Mouse (Mus musculus) frontal cortex, adult 2 months (tissue): ENCODE data around the gene Gm21900. TPM values are rescaled to one million over a fixed set of nuclear protein-coding genes. Genes with fewer than 3 reads are reported as not detected.
"Not testable (repeated sequence)": the region's sequence is repeated elsewhere in the genome, so short reads cannot be mapped to it uniquely, and the experiment has no call there.

ENCODE experiments used
- DNase-seq, 2 experiments: peaks; one replicate each; pipeline ENCODE4 v3.0.0; 2022; ENCODE audit warnings: low spot score in 1 of 2; ENCODE audit errors: extremely low spot score in 1 of 2
- polyA plus RNA-seq: library from polyadenylated mRNA; depleted of rRNA; stranded (reverse); fragments of >200 nt; gene quantifications from 2 replicates; pipeline ENCODE4 v1.2.3, GENCODE M21; 2012; rRNA removed

Gm21900 gene
- not detected in 2 replicates for polyA plus RNA-seq

DNA sequence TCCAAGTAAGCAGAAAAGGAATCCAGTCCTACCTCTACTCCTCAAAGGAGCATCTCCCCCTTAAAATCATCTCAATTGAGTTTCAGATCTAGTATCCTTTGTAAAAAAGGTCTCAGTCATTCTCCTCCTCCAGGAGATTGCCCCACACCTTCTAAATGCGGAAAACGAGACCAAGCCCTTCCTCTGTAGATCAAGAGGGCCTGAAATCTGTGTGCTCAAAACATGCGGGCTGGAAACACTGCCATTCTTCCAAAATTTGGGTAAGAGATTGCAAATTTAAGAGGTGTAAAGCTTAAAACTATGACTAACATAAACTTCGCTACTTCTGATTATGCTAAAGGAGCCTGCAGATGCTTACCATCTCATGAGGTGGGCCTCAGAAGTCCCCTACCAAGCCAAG is at the start of gene Gm21900:
Gene Gm21900, plus strand, starts transcription at position 301 of the 400 bp plus-strand sequence.
- not testable (repeated sequence) for DNase-seq

- peak in 1 of 2 experiments; percentile 0 for DNase-seq
Measured at GRCm38 (mm10) chrY:10643516-10643915, 27.4 kb downstream of the Gm21900 start.

Other genes starting within 250 kb of the Gm21900 start
- not detected in 2 replicates for gene Gm28510, start 203.6 kb upstream of the Gm21900 start, polyA plus RNA-seq
- gene Gm20737, start 80.3 kb upstream of the Gm21900 start, polyA plus RNA-seq = not detected in 2 replicates
- gene Gm21775, start 62.9 kb upstream of the Gm21900 start, polyA plus RNA-seq = not detected in 2 replicates
- not detected in 2 replicates for gene Gm20777, start 136.1 kb downstream of the Gm21900 start, polyA plus RNA-seq